Mouse (Mus musculus) lung, adult 2 months (tissue): Measurements from ENCODE around the gene Ppp2r5e. TPM values are rescaled to one million over a fixed set of nuclear protein-coding genes. Genes with fewer than 3 reads are reported as not detected.
"Not testable (repeated sequence)": the region's sequence is repeated elsewhere in the genome, so short reads cannot be mapped to it uniquely, and the experiment has no call there.

Experiments
- DNase-seq: peaks from one replicate; pipeline ENCODE4 v3.0.0; 2022
- H3K4me1 ChIP-seq: fragments of 200-500 bp; 2 replicates; pipeline ENCODE4 v1.6.1; 2011; ENCODE audit warnings: low read length; ENCODE audit not compliant: control insufficient read depth, insufficient read depth
- H3K4me3 ChIP-seq: fragments of 200-500 bp; replicated peaks from 2 replicates; pipeline ENCODE3; 2011; ENCODE audit warnings: low read depth, mild to moderate bottlenecking, control low read depth, low read length; ENCODE audit errors: extremely low read depth
- CTCF ChIP-seq: fragments of 200-500 bp; IDR thresholded peaks from 2 replicates; pipeline ENCODE4 v1.5.1; 2011; ENCODE audit warnings: mild to moderate bottlenecking, low read length, control low read depth; ENCODE audit not compliant: insufficient read depth
- POLR2A ChIP-seq: fragments of 200-500 bp; IDR thresholded peaks from 2 replicates; pipeline ENCODE4 v1.6.1; 2011; ENCODE audit warnings: low read depth, mild to moderate bottlenecking, control low read depth, low read length, borderline replicate concordance; ENCODE audit errors: extremely low read depth
- WGBS: fragments of 180-500 bp; shearing (Covaris S2); methylation state at CpG from one replicate; pipeline ENCODE4 v1.1.7; 2018; 5-methylcytosine and 5-hydroxymethylcytosine counted together
- polyA plus RNA-seq: library from polyadenylated mRNA; depleted of rRNA; stranded (reverse); fragments of >200 nt; gene quantifications from 2 replicates; pipeline ENCODE4 v1.2.3, GENCODE M21; 2012

Gene Ppp2r5e
- polyA plus RNA-seq, 1 experiment, result 13.8 TPM

GRCm38 (mm10) chr12:75511520-75511919 is 84.5 kb downstream of the Ppp2r5e start:
- 94% methylated on average over 2 of the region's 2 CpGs for WGBS
- H3K4me3 ChIP-seq, result no peak overlapping the region
- H3K4me1 ChIP-seq, result no peaks in the 10 kb centered on the region
- DNase-seq, result no peak
- TF ChIP-seq CTCF (no peak), POLR2A (no peak)

- WGBS, result 56% methylated on average over 6 of the region's 6 CpGs
- DNase-seq, result no peak
- no peak for TF ChIP-seq CTCF
- no peak for TF ChIP-seq POLR2A
These were observed 90.9 kb downstream of the Ppp2r5e start for GRCm38 (mm10) chr12:75504991-75505650.

DNA sequence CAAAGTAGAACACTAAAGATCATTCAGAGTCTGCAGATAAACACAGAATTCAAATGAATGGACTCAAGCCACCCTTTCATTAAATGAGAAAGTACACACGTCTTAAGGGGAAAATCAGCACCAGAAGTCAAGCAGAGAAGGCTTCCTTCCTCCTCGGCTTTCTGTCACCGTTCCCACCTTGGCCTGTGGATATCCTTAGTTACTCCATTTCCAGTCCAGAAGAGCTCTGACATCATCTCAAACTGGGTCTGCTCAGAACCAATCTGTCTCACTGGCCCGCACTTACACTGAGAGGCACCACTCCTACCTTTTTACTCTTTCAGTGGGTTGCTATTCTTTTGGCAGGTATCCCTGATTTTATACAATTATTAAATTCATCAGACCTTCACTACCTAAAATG is 93.4 kb downstream of the Ppp2r5e start:
- peaks cover 3% of the 10 kb centered on the region for H3K4me1 ChIP-seq
- DNase-seq, result no peak
- H3K4me3 ChIP-seq, result no peak overlapping the region
- WGBS, result 56% methylated on average over 4 of the region's 4 CpGs
- TF ChIP-seq POLR2A (no peak), CTCF (no peak)

More at GRCm38 (mm10) chr12:75504991-75505650, 90.9 kb downstream of the Ppp2r5e start:
- H3K4me1 ChIP-seq, result peaks cover 3% of the 10 kb centered on the region
- no peak overlapping the region for H3K4me3 ChIP-seq

DNA sequence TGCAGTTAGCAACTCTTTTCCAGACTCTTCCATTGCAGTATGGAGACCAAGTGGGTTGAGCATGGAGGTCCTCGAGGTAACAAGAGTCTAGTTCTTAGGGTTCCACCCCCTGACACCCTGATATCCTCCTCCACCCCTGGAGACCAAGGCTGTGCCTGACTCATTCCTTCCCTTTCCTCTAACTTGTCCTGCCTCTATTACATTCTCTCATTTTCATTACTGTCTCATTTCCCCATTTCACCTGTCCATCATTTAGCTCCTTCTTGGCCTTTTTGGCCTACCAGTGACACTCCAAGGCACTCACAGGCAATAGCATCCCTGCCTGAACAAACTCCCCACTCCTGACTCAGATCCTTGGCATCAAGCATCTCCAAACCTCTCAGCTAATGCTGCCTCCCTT is 98.3 kb downstream of the Ppp2r5e start:
- TF ChIP-seq CTCF (no peak), POLR2A (no peak)
- H3K4me3 ChIP-seq, result no peak overlapping the region
- H3K4me1 ChIP-seq, result peaks cover 6% of the 10 kb centered on the region
- DNase-seq, result no peak
- 66% methylated on average over 1 of the region's 1 CpGs for WGBS

GRCm38 (mm10) chr12:75495636-75496035 is 100.4 kb downstream of the Ppp2r5e start:
- DNase-seq, result no peak
- Histone ChIP-seq H3K4me1 (peaks cover 9% of the 10 kb centered on the region), H3K4me3 (no peak overlapping the region)
- no peak for TF ChIP-seq POLR2A
- TF ChIP-seq CTCF, result no peak
- WGBS, result 95% methylated on average over 3 of the region's 3 CpGs

- Histone ChIP-seq H3K4me3 (no peak overlapping the region), H3K4me1 (peaks cover 9% of the 10 kb centered on the region)
- no peak for DNase-seq
- WGBS, result 74% methylated on average over 3 of the region's 3 CpGs
- TF ChIP-seq CTCF, result no peak
- no peak for TF ChIP-seq POLR2A
These were observed 101.4 kb downstream of the Ppp2r5e start for GRCm38 (mm10) chr12:75494643-75495042.

DNA sequence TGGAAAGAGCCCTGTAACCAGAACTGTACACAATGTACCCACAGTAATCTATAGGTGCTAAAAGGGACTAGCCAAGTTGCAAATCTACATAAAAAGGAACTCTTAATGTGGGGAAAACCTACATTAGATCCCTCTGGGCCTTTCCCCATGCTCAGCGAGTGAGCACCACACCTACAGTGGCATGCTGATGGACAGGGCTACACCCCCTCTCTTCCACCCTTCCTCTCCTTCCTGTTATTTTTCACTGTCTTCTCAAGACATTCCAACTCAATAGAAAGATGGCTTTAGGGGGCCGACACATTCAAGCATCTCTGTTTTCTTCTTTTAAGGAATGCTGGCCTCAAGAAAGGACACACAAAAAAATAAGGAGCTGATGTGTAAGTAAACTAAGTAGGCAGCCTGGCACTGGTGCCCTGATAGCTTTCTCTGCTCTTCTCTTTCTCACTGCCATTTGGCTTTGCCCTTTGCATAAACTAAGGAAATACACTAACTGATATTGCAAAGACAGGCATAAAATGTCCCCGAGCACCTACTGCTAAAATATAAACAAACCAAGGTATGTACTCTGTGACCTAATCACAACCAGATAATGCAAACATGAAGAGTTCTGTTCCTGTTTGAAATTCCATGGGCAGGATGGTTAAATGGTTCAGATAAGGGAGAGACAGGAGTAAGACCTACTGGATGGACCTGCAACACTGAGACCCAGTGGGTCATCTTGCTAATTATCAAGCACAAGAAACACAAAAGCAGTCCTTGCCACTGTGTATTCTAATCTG is 103.3 kb downstream of the Ppp2r5e start:
- Histone ChIP-seq H3K4me1 (peaks cover 13% of the 10 kb centered on the region), H3K4me3 (no peak overlapping the region)
- WGBS, result 54% methylated on average over 3 of the region's 3 CpGs
- no peak for DNase-seq
- TF ChIP-seq POLR2A (no peak), CTCF (no peak)

DNA sequence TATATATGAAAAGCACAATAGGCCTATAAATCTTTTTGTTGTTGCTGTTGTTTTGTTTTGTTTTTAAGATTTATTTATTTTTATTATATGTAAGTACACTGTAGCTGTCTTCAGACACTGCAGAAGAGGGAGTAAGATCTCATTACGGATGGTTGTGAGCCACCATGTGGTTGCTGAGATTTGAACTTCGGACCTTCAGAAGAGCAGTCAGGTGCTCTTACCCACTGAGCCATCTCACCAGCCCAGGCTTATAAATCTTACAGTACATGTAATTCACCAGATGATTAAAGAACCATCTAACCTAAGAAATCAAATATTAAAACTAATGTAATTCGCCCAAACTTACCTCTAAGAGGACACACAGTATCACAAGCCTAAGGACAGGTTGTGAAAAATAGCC is 103.9 kb downstream of the Ppp2r5e start:
- H3K4me3 ChIP-seq, DNase-seq: not testable (repeated sequence)
- 94% methylated on average over 3 of the region's 3 CpGs for WGBS
- H3K4me1 ChIP-seq, result peaks cover 10% of the 10 kb centered on the region

- TF ChIP-seq CTCF (no peak), POLR2A (no peak)
- WGBS, result 70% methylated on average over 2 of the region's 2 CpGs
- DNase-seq, result no peak
- no peak overlapping the region for H3K4me3 ChIP-seq
- peaks cover 5% of the 10 kb centered on the region for H3K4me1 ChIP-seq
These were observed 108.5 kb downstream of the Ppp2r5e start for GRCm38 (mm10) chr12:75487500-75487899.
